Mouse (Mus musculus) heart, adult 2 months (tissue): Measurements from ENCODE around the gene Rab4b. TPM values are rescaled to one million over a fixed set of nuclear protein-coding genes. Genes with fewer than 3 reads are reported as not detected.

Source experiments
- DNase-seq, 2 experiments: peaks; one replicate each; pipeline ENCODE4 v3.0.0; 2021
- H3K27ac ChIP-seq: fragments of 200-600 bp; 2 replicates; pipeline ENCODE4 v1.8.1; 2022
- H3K27me3 ChIP-seq: fragments of 200-500 bp; 2 replicates; pipeline ENCODE4 v1.6.1; 2012; ENCODE audit warnings: mild to moderate bottlenecking, low read length, inconsistent platforms, mixed read lengths; ENCODE audit not compliant: control insufficient read depth, insufficient read depth
- H3K36me3 ChIP-seq: fragments of 200-500 bp; 2 replicates; pipeline ENCODE4 v1.6.1; 2012; ENCODE audit warnings: low read length, inconsistent platforms; ENCODE audit not compliant: control insufficient read depth, insufficient read depth
- H3K4me1 ChIP-seq: fragments of 200-500 bp; 2 replicates; pipeline ENCODE4 v1.6.1; 2011; ENCODE audit warnings: low read length; ENCODE audit not compliant: control insufficient read depth, insufficient read depth
- H3K4me3 ChIP-seq: fragments of 200-600 bp; 2 replicates; pipeline ENCODE4 v1.8.1; 2022
- H3K79me2 ChIP-seq: fragments of 200-500 bp; replicated peaks from 2 replicates; pipeline ENCODE4 v1.6.1; 2012; ENCODE audit warnings: mild to moderate bottlenecking, inconsistent platforms, low read length, moderate library complexity, mixed read lengths; ENCODE audit not compliant: control insufficient read depth, insufficient read depth
- H3K9ac ChIP-seq: fragments of 200-500 bp; 2 replicates; pipeline ENCODE4 v1.6.1; 2012; ENCODE audit warnings: low read depth, mild to moderate bottlenecking, control low read depth, inconsistent platforms, low read length, mixed read lengths
- CTCF ChIP-seq: fragments of 200-600 bp; IDR thresholded peaks from 2 replicates; pipeline ENCODE4 v1.8.1; 2022; ENCODE audit warnings: antibody characterized with exemption, mild to moderate bottlenecking, moderate library complexity
- EP300 ChIP-seq: fragments of 200-500 bp; IDR thresholded peaks from 2 replicates; pipeline ENCODE4 v1.6.1; 2011; ENCODE audit warnings: low read depth, low read length, control low read depth; ENCODE audit not compliant: insufficient read depth
- POLR2A ChIP-seq: fragments of 200-500 bp; IDR thresholded peaks from 2 replicates; pipeline ENCODE4 v1.6.1; 2011; ENCODE audit warnings: mild to moderate bottlenecking, low read depth, low read length, control low read depth; ENCODE audit not compliant: insufficient read depth
- WGBS: fragments of 180-500 bp; shearing (Covaris S2); methylation state at CpG from one replicate; pipeline ENCODE4 v1.1.7; 2018; 5-methylcytosine and 5-hydroxymethylcytosine counted together
- intact Hi-C: fragments of 180-260 bp; cut with DNase I; formaldehyde crosslinking; loops from one replicate; pipeline ENCODE4 v1.15.1; 2025
- polyA plus RNA-seq: library from polyadenylated mRNA; depleted of rRNA; stranded (reverse); fragments of >200 nt; gene quantifications from 2 replicates; pipeline ENCODE4 v1.2.3, GENCODE M21; 2012
- total RNA-seq, 2 experiments: library from RNA; stranded (reverse); gene quantifications; 2 replicates each; pipeline ENCODE4 v1.2.3; 2021

Rab4b gene
- total and polyA plus RNA-seq, 3 experiments = 11.0 to 23.1 (median 11.0) TPM

DNA sequence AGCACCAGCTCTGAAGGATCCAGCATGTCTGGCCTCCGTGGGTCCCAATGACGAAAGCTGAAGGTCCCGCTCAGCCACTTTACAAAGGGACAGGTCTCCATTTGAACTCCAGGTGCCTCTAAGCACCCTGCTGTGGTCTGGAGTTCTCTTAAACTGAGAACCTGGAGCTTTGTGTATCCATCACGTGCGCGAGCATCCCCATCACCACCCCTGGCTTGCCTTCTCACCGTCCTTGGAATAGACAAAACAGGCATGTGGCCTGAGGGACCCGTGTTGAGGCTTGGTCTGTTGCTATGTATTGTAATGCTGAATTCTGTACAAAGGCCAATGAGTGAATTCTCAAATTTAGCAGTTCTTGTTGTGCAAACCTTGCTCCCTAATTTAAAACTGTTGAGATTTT, 20.1 kb upstream of the Rab4b start:
- Histone ChIP-seq H3K9ac (no peak overlapping the region), H3K27me3 (no peaks in the 10 kb centered on the region), H3K4me1 (peaks cover 7% of the 10 kb centered on the region), H3K36me3 (peaks cover 4% of the 10 kb centered on the region; the same call in 1 of the 2 replicates), H3K4me3 (no peak overlapping the region), H3K79me2 (no peaks in the 10 kb centered on the region), H3K27ac (no peak overlapping the region)
- intact Hi-C loops = no loop called here
- TF ChIP-seq EP300 (no peak), CTCF (no peak), POLR2A (no peak)
- DNase-seq = no peak
- WGBS = 91% methylated on average over 8 of the region's 8 CpGs

DNA sequence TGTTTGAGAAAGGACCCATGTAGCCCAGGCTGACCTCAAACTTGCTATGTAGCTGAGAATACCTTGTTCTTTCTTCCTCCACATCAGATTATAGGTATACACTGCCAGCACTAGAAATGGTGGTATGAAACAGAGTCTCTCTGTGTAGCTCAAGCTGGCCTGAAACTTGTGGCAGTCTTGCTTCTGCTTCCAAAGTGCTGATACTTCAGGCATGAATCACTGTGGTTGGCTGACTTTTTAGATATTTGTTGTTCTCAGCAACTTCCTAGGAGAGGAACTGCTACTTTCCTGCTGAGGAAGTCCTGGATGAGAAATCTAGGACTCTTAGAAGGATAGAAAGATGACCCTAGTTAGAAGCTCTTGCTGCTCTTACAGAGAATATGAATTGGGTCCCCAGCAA, 19.7 kb upstream of the Rab4b start:
- intact Hi-C loops = no loop called here
- H3K36me3 ChIP-seq = peaks cover 4% of the 10 kb centered on the region; the same call in 1 of the 2 replicates
- no peak overlapping the region for H3K9ac ChIP-seq
- peaks cover 7% of the 10 kb centered on the region for H3K4me1 ChIP-seq
- no peak overlapping the region for H3K27ac ChIP-seq
- no peaks in the 10 kb centered on the region for H3K27me3 ChIP-seq
- TF ChIP-seq EP300 (no peak), CTCF (no peak), POLR2A (no peak)
- H3K79me2 ChIP-seq = peaks cover 2% of the 10 kb centered on the region; the same call in 1 of the 2 replicates
- DNase-seq = no peak
- no peak overlapping the region for H3K4me3 ChIP-seq

DNA sequence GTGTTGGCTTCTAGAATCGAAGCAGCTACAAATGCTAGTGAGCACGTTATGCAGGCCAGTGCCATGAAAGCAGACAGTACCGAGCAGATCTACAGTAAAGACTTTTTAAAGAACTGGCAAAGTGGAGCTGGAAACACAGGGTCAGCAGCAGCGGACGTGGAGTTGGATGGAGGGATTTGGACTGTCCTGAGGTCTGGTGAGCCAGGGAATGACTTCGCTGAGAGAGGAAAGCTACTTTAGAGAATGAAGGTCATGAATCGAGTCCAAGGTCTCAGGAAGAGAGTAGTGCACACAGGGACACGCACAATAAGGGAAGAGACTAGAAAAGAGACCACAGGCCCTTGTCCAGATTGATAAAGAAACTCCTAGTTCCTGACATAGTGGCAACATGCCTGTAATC, 18.9 kb upstream of the Rab4b start:
- no peak for DNase-seq
- Histone ChIP-seq H3K79me2 (peaks cover 2% of the 10 kb centered on the region; the same call in 1 of the 2 replicates), H3K9ac (no peak overlapping the region), H3K27ac (peak overlapping the region; percentile 65), H3K27me3 (no peaks in the 10 kb centered on the region), H3K36me3 (peaks cover 4% of the 10 kb centered on the region; the same call in 1 of the 2 replicates), H3K4me3 (no peak overlapping the region), H3K4me1 (peaks cover 7% of the 10 kb centered on the region)
- intact Hi-C loops = no loop called here
- TF ChIP-seq CTCF (no peak), EP300 (no peak), POLR2A (no peak)
- 60% methylated on average over 8 of the region's 8 CpGs for WGBS

DNA sequence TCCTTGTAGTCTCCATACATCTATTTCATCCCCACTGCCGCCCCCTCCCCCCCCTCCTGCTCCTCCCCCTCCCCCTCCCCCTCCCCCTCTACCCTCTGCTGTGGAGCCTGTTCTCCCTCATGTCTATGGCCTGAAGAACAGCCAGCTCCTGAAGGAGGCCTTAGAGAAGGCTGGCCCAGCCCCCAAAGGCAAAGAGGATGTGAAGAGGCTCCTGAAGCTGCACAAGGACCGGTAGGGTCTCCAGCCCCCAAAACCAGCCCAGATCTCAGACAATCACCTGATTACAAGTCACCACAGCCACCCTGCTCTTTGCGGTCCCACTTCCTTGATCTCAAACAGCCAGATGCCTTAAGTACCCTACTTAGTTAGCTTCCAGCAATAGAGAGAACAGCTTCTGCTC, 18.4 kb upstream of the Rab4b start:
- H3K36me3 ChIP-seq = peaks cover 4% of the 10 kb centered on the region; the same call in 1 of the 2 replicates
- H3K4me1 ChIP-seq = peaks cover 7% of the 10 kb centered on the region
- no peak overlapping the region for H3K9ac ChIP-seq
- intact Hi-C loops = no loop called here
- peak overlapping the region; percentile 65 for H3K27ac ChIP-seq
- H3K27me3 ChIP-seq = no peaks in the 10 kb centered on the region
- H3K79me2 ChIP-seq = peaks cover 2% of the 10 kb centered on the region; the same call in 1 of the 2 replicates
- H3K4me3 ChIP-seq = no peak overlapping the region
- DNase-seq = no peak
- TF ChIP-seq CTCF = no peak
- no peak for TF ChIP-seq POLR2A
- TF ChIP-seq EP300 = no peak
- 83% methylated on average over 3 of the region's 3 CpGs for WGBS

DNA sequence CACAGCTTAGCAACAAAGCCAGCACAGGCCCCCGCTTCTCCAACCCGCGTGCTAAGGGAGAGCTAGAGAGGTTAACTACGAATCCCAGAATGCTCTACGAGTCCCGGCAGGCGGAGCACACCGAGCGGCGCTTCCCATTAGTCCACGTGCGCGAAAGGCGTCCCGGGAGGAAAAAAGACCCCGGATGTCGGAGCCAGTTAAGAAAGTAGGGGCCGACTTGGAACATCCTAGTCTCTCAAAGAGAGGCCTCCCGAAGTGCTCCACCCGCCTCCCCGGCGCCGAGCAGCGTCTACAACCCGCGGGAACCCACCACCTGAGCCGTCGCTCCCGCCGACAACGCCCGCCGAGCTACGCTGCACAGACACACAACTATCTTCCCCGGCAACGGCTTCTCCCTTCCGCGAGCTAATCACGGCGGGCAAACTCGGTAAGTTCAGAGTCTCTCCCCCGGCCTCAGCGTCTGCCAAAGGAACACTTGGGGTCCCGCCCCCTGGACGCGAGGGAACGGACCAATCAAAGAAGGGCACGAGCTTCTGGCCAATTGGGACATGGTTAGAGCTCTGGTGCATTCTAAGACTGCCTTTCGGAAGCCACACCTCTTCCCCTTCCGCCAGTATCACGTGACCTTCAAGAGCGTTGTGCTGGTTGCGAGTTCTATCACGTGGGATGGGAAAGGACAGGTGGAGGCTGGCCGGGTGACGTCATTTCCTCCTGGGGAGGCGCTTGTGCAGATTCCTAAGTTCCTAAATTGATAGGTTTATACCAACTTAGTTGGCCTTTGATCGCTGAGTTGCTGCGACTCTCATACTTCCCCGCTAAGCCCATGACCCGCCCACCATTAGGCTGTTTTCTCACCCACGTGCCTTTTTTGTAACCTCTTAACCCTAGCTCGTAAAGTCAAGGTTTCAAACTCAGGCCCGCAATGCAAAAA, 17.2 kb upstream of the Rab4b start, which contains the start of the genes BC024978 and Snrpa:
BC024978 (plus strand) TSS at position 101 of the 931 bp plus-strand sequence.
Snrpa (minus strand) TSS at position 591 of the 931 bp plus-strand sequence.
- Histone ChIP-seq H3K4me1 (peaks cover 7% of the 10 kb centered on the region), H3K4me3 (peak within 1 kb of the TSS; percentile 100), H3K36me3 (peaks cover 4% of the 10 kb centered on the region), H3K27ac (peak within 1 kb of the TSS; percentile 100), H3K27me3 (no peaks in the 10 kb centered on the region), H3K79me2 (peaks cover 2% of the 10 kb centered on the region; the same call in 1 of the 2 replicates), H3K9ac (peak within 1 kb of the TSS; percentile 90)
- TF ChIP-seq CTCF (peak; percentile 3; the same call in 1 of the 2 replicates), POLR2A (peak; percentile 79), EP300 (peak; percentile 79)
- intact Hi-C loops = loop anchor here (1.0 to 2.0 kb wide), 3 partner anchors 15 to 32 kb away; partner anchors contain the start of genes Egln2, Gm21983, Itpkc and Mia
- WGBS = under 1% methylated on average over 64 of the region's 64 CpGs
- peak; percentile 91 to 98 for DNase-seq
